Mouse (Mus musculus): ENCODE measurements around the gene Casp12.

DNA sequence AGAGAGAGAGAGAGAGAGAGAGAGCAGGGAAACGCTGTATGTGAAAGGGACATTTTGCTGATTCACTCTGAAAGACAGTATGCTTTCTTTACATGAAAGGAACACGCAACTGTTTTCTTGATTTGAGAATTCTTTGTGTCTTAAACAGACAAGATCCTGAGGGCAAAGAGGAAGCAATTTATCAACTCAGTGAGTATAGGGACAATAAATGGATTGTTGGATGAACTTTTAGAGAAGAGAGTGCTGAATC lies 46.2 kb upstream of the Casp12 start:
- TF ChIP-seq POLR2A (IDR thresholded peaks at IDR 0.05; ENCODE audit: borderline replicate concordance, insufficient read depth, low read length) (no peak), CTCF (IDR thresholded peaks at IDR 0.05; ENCODE audit: borderline replicate concordance, insufficient read depth, low read depth, low read length) (no peak)

All from cerebellum, adult 2 months (tissue).